Mouse (Mus musculus) C2C12 (cell line): ENCODE data around the gene Bsdc1.

Source experiments
- CEBPB ChIP-seq: IDR thresholded peaks from one replicate; pipeline ENCODE4 v1.6.1; 2011; ENCODE audit warnings: low read depth, mild to moderate bottlenecking, control low read depth, moderate library complexity
- CTCF ChIP-seq: IDR thresholded peaks from one replicate; pipeline ENCODE4 v1.5.1; 2011; ENCODE audit not compliant: control insufficient read depth, insufficient read depth, insufficient read length
- MAX ChIP-seq: IDR thresholded peaks from one replicate; pipeline ENCODE4 v1.6.1; 2011; ENCODE audit warnings: mild to moderate bottlenecking, control low read depth

DNA sequence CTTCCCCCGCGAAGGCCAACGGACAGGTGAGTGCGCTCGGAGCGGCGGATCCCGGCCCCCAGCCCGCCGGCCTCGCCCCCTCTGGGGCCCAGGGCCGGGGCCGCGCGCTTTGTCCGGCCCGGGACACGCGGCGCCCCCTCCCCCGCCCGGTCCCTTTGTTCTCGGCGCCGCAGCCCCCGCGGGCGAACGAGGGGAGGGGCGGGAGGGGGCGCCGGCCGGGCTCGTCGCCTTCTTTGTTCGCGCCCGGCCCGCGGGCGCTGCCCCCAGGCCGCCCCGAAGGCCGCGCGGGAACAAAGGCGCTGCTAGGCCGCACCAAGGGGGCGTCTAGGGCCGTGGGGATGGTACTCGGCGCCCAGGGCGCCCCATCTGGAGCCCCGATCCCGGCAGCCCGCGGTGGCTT lies 52.5 kb downstream of the Bsdc1 start:
- no peak for TF ChIP-seq CTCF
- TF ChIP-seq CEBPB, result no peak
- TF ChIP-seq MAX, result no peak
